Mouse (Mus musculus) forebrain, embryonic 13.5 days (tissue): ENCODE measurements at regions not wholly inside any gene's neighbourhood (a gene's known extent, or its start where the extent isn't known, plus 50 kb on each side); places are given as distances from the start of the nearest gene placed in this dataset.

Source experiments
- ATAC-seq: fragments of 200-750 bp; cut with Nextera tagmentation; 2 replicates; pipeline ENCODE4 v1.8.0; 2017
- H3K27ac ChIP-seq: fragments of 300-500 bp; sonication (generic); 2 replicates; pipeline ENCODE4 v1.5.1; 2015; ENCODE audit warnings: inconsistent platforms, mild to moderate bottlenecking, moderate library complexity
- H3K27me3 ChIP-seq: fragments of 300-500 bp; sonication (generic); 2 replicates; pipeline ENCODE4 v1.6.1; 2015; ENCODE audit warnings: mild to moderate bottlenecking, inconsistent platforms
- H3K36me3 ChIP-seq: fragments of 300-500 bp; sonication (generic); 2 replicates; pipeline ENCODE4 v1.6.1; 2015; ENCODE audit warnings: mild to moderate bottlenecking, inconsistent platforms; ENCODE audit not compliant: poor library complexity, severe bottlenecking
- H3K4me1 ChIP-seq: fragments of 300-500 bp; sonication (generic); 2 replicates; pipeline ENCODE4 v1.6.1; 2015; ENCODE audit warnings: inconsistent platforms
- H3K4me2 ChIP-seq: fragments of 300-500 bp; sonication (generic); 2 replicates; pipeline ENCODE4 v1.6.1; 2015; ENCODE audit warnings: inconsistent platforms, mild to moderate bottlenecking, moderate library complexity
- H3K4me3 ChIP-seq: fragments of 300-500 bp; sonication (generic); 2 replicates; pipeline ENCODE4 v1.5.1; 2015; ENCODE audit warnings: mild to moderate bottlenecking, inconsistent platforms
- H3K9ac ChIP-seq: fragments of 300-500 bp; sonication (generic); 2 replicates; pipeline ENCODE4 v1.6.1; 2015; ENCODE audit warnings: mild to moderate bottlenecking, inconsistent platforms
- H3K9me3 ChIP-seq: fragments of 300-500 bp; sonication (generic); replicated peaks from 2 replicates; pipeline ENCODE4 v1.6.1; 2016; ENCODE audit warnings: inconsistent platforms
- WGBS: fragments of 180-500 bp; shearing (Covaris S2); methylation state at CpG from one replicate; pipeline ENCODE4 v1.1.7; 2015; 5-methylcytosine and 5-hydroxymethylcytosine counted together

GRCm38 (mm10) chr15:62150296-62150695, 1227.5 kb upstream of the A1bg start:
- Histone ChIP-seq H3K36me3 (no peaks in the 10 kb centered on the region), H3K27ac (no peak overlapping the region), H3K4me3 (no peak overlapping the region), H3K9ac (no peak overlapping the region), H3K9me3 (no peaks in the 10 kb centered on the region), H3K4me2 (no peak overlapping the region), H3K4me1 (peaks cover 17% of the 10 kb centered on the region), H3K27me3 (no peaks in the 10 kb centered on the region)
- no peak for ATAC-seq
- 83% methylated on average over 4 of the region's 4 CpGs for WGBS

- Histone ChIP-seq H3K27me3 (no peaks in the 10 kb centered on the region), H3K36me3 (no peaks in the 10 kb centered on the region), H3K4me1 (peaks cover 17% of the 10 kb centered on the region), H3K9me3 (no peaks in the 10 kb centered on the region), H3K27ac (no peak overlapping the region), H3K4me3 (no peak overlapping the region), H3K4me2 (no peak overlapping the region), H3K9ac (no peak overlapping the region)
- WGBS, result 84% methylated on average over 10 of the region's 10 CpGs
- ATAC-seq, result no peak
Observed at GRCm38 (mm10) chr15:62148680-62149237, 1225.9 kb upstream of the A1bg start.

GRCm38 (mm10) chr15:62147343-62147953, 1224.6 kb upstream of the A1bg start:
- peak; percentile 33; the same call in 1 of the 2 replicates for ATAC-seq
- WGBS, result 9% methylated on average over 5 of the region's 5 CpGs
- Histone ChIP-seq H3K36me3 (no peaks in the 10 kb centered on the region), H3K9me3 (no peaks in the 10 kb centered on the region), H3K4me2 (no peak overlapping the region), H3K4me3 (no peak overlapping the region), H3K4me1 (peaks cover 12% of the 10 kb centered on the region), H3K27ac (no peak overlapping the region), H3K9ac (no peak overlapping the region), H3K27me3 (no peaks in the 10 kb centered on the region)

GRCm38 (mm10) chr15:62145643-62146285, 1223.0 kb upstream of the A1bg start:
- no peak overlapping the region for H3K4me2 ChIP-seq
- no peak overlapping the region for H3K4me3 ChIP-seq
- H3K9me3 ChIP-seq, result no peaks in the 10 kb centered on the region
- no peak overlapping the region for H3K9ac ChIP-seq
- H3K27ac ChIP-seq, result no peak overlapping the region
- H3K36me3 ChIP-seq, result no peaks in the 10 kb centered on the region
- no peak for ATAC-seq
- WGBS, result 90% methylated on average over 4 of the region's 4 CpGs
- peaks cover 12% of the 10 kb centered on the region for H3K4me1 ChIP-seq
- H3K27me3 ChIP-seq, result no peaks in the 10 kb centered on the region

GRCm38 (mm10) chr15:62144776-62145564, 1222.2 kb upstream of the A1bg start:
- Histone ChIP-seq H3K4me1 (peaks cover 12% of the 10 kb centered on the region), H3K36me3 (no peaks in the 10 kb centered on the region), H3K27me3 (no peaks in the 10 kb centered on the region), H3K27ac (no peak overlapping the region), H3K4me3 (no peak overlapping the region), H3K9me3 (no peaks in the 10 kb centered on the region), H3K9ac (no peak overlapping the region), H3K4me2 (no peak overlapping the region)
- ATAC-seq, result no peak
- WGBS, result 93% methylated on average over 10 of the region's 10 CpGs

GRCm38 (mm10) chr15:62139859-62140258, 1217.0 kb upstream of the A1bg start:
- H3K27ac ChIP-seq, result no peak overlapping the region
- H3K27me3 ChIP-seq, result no peaks in the 10 kb centered on the region
- no peak for ATAC-seq
- H3K36me3 ChIP-seq, result no peaks in the 10 kb centered on the region
- WGBS, result 81% methylated on average over 4 of the region's 4 CpGs
- peaks cover 3% of the 10 kb centered on the region; the same call in 1 of the 2 replicates for H3K4me1 ChIP-seq
- no peak overlapping the region for H3K4me3 ChIP-seq
- no peak overlapping the region for H3K4me2 ChIP-seq
- no peaks in the 10 kb centered on the region for H3K9me3 ChIP-seq
- H3K9ac ChIP-seq, result no peak overlapping the region

GRCm38 (mm10) chr15:62139192-62139591, 1216.4 kb upstream of the A1bg start:
- Histone ChIP-seq H3K4me3 (no peak overlapping the region), H3K9me3 (no peaks in the 10 kb centered on the region), H3K27ac (no peak overlapping the region), H3K9ac (no peak overlapping the region), H3K36me3 (no peaks in the 10 kb centered on the region), H3K4me1 (peaks cover 3% of the 10 kb centered on the region; the same call in 1 of the 2 replicates), H3K27me3 (no peaks in the 10 kb centered on the region), H3K4me2 (no peak overlapping the region)
- ATAC-seq, result no peak
- WGBS, result 69% methylated on average over 5 of the region's 5 CpGs

GRCm38 (mm10) chr15:62138701-62139100, 1215.9 kb upstream of the A1bg start:
- WGBS, result 90% methylated on average over 6 of the region's 6 CpGs
- H3K9me3 ChIP-seq, result no peaks in the 10 kb centered on the region
- H3K4me2 ChIP-seq, result no peak overlapping the region
- no peak overlapping the region for H3K27ac ChIP-seq
- no peak for ATAC-seq
- no peaks in the 10 kb centered on the region for H3K27me3 ChIP-seq
- peaks cover 3% of the 10 kb centered on the region; the same call in 1 of the 2 replicates for H3K4me1 ChIP-seq
- H3K36me3 ChIP-seq, result no peaks in the 10 kb centered on the region
- no peak overlapping the region for H3K9ac ChIP-seq
- no peak overlapping the region for H3K4me3 ChIP-seq

- Histone ChIP-seq H3K27ac (no peak overlapping the region), H3K27me3 (no peaks in the 10 kb centered on the region), H3K9ac (no peak overlapping the region), H3K4me3 (no peak overlapping the region), H3K4me1 (peaks cover 3% of the 10 kb centered on the region; the same call in 1 of the 2 replicates), H3K4me2 (no peak overlapping the region), H3K9me3 (no peaks in the 10 kb centered on the region), H3K36me3 (no peaks in the 10 kb centered on the region)
- 68% methylated on average over 14 of the region's 14 CpGs for WGBS
- peak; percentile 68 for ATAC-seq
Observed at GRCm38 (mm10) chr15:62136932-62137594, 1214.3 kb upstream of the A1bg start.

- Histone ChIP-seq H3K4me2 (no peak overlapping the region), H3K27ac (no peak overlapping the region), H3K27me3 (no peaks in the 10 kb centered on the region), H3K9me3 (no peaks in the 10 kb centered on the region), H3K4me1 (peaks cover 3% of the 10 kb centered on the region; the same call in 1 of the 2 replicates), H3K4me3 (no peak overlapping the region), H3K36me3 (no peaks in the 10 kb centered on the region), H3K9ac (no peak overlapping the region)
- 85% methylated on average over 8 of the region's 8 CpGs for WGBS
- ATAC-seq, result no peak
Observed at GRCm38 (mm10) chr15:62134835-62135234, 1212.0 kb upstream of the A1bg start.

- H3K4me1 ChIP-seq, result peaks cover 3% of the 10 kb centered on the region; the same call in 1 of the 2 replicates
- ATAC-seq, result no peak
- H3K27me3 ChIP-seq, result no peaks in the 10 kb centered on the region
- H3K4me3 ChIP-seq, result no peak overlapping the region
- no peak overlapping the region for H3K9ac ChIP-seq
- H3K27ac ChIP-seq, result no peak overlapping the region
- H3K4me2 ChIP-seq, result no peak overlapping the region
- WGBS, result 92% methylated on average over 4 of the region's 4 CpGs
- H3K36me3 ChIP-seq, result no peaks in the 10 kb centered on the region
- no peaks in the 10 kb centered on the region for H3K9me3 ChIP-seq
Observed at GRCm38 (mm10) chr15:62134308-62134707, 1211.5 kb upstream of the A1bg start.
